ENCODE assay signal across 29 mouse cellular contexts in the genomic region with DNA sequence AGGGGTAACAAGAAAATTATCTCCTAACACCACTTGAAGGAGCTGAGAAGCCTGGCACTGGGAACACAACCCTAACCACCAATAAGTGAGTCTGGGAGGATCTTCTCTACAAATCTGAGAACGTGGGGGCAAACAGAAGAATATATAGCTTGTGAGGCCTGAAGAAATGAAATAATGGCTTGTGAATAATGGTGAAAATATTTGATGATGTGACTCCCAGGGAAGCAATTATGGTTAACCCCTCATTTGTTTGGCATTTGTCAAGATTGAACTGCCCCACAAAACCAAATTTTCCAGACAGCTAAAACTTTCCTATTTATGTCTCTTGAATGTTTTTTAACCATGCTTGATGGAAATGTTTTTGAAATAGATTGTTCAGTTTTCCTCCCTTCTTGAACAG.
A peak's percentile ranks its signal among the peaks of the same experiment; 100 is the strongest.
DNase-seq lines count a peak whose midpoint lies in the region; ATAC-seq and TF ChIP-seq lines count a peak whose summit lies in the region.
"Had no signal": no experiment of that assay in that cellular context is flagged by ENCODE, and none has a peak within 500 bp of the region (broad histone marks: within the 10 kb centered on the region; RNA-seq: fewer than 3 reads in every experiment).

No protein-coding gene starts in this region.

- CTCF ChIA-PET in Patski (lab: Charles Lee): interaction anchor here (0.8 to 1.3 kb wide), 2 partner anchors 12 to 24 kb away, joined by 3 read pairs; no protein-coding TSS in a partner anchor

- no peaks in the 10 kb centered on the region for H3K36me3 ChIP-seq in C2C12 (ENCODE audit: control insufficient read depth, insufficient read depth)
- no peaks in the 10 kb centered on the region for H3K36me3 ChIP-seq in hindbrain, embryonic 12.5 days
- no peaks in the 10 kb centered on the region for H3K36me3 ChIP-seq in intestine, embryonic 16.5 days (ENCODE audit: control insufficient read depth, insufficient read depth, low read length)
- H3K36me3 ChIP-seq: embryonic facial prominence, embryonic 12.5 days; forebrain, embryonic 10.5 days; heart, embryonic 12.5 days; heart, embryonic 15.5 days; hindbrain, embryonic 10.5 days had no signal

- H3K27me3 ChIP-seq in C2C12 (ENCODE audit: control insufficient read depth, insufficient read depth, insufficient read length): no peaks in the 10 kb centered on the region
- H3K27me3 ChIP-seq in Patski: no peaks in the 10 kb centered on the region
- no peaks in the 10 kb centered on the region for H3K27me3 ChIP-seq in hindbrain, embryonic 12.5 days
- H3K27me3 ChIP-seq in intestine, embryonic 16.5 days (replicated peaks; ENCODE audit: control insufficient read depth, insufficient read depth, low read length): no peaks in the 10 kb centered on the region
- H3K27me3 ChIP-seq: CH12.LX; embryonic facial prominence, embryonic 12.5 days; forebrain, embryonic 13.5 days; heart, embryonic 12.5 days; heart, embryonic 15.5 days had no signal

- POLR2A ChIA-PET in Patski (lab: Charles Lee): interaction anchor here (1.0 kb wide), 1 partner anchor 35 kb away, joined by 3 read pairs; no protein-coding TSS in a partner anchor

- H3K9ac ChIP-seq in hindbrain, embryonic 12.5 days: no peak overlapping the region
- H3K9ac ChIP-seq in intestine, embryonic 16.5 days (ENCODE audit: low read depth, low read length): no peak overlapping the region
- H3K9ac ChIP-seq: embryonic facial prominence, embryonic 12.5 days; forebrain, embryonic 13.5 days; heart, embryonic 12.5 days; heart, embryonic 15.5 days; hindbrain, embryonic 14.5 days had no signal

- H3K4me3 ChIP-seq in C2C12 (ENCODE audit: insufficient read depth, poor library complexity, severe bottlenecking): no peak overlapping the region
- no peak overlapping the region for H3K4me3 ChIP-seq in hindbrain, embryonic 12.5 days
- no peak overlapping the region for H3K4me3 ChIP-seq in intestine, embryonic 16.5 days (ENCODE audit: low read length)
- H3K4me3 ChIP-seq: embryonic facial prominence, embryonic 12.5 days; forebrain, embryonic 10.5 days; forebrain, embryonic 13.5 days; heart, embryonic 12.5 days; heart, embryonic 15.5 days; hindbrain, embryonic 10.5 days had no signal

- no peaks in the 10 kb centered on the region for H3K9me3 ChIP-seq in hindbrain, embryonic 12.5 days (replicated peaks)
- no peaks in the 10 kb centered on the region for H3K9me3 ChIP-seq in intestine, embryonic 16.5 days (ENCODE audit: control insufficient read depth, low read length)
- H3K9me3 ChIP-seq: embryonic facial prominence, embryonic 12.5 days; forebrain, embryonic 10.5 days; forebrain, embryonic 13.5 days; G1E; heart, embryonic 12.5 days; heart, embryonic 15.5 days; hindbrain, embryonic 10.5 days had no signal

- 82% methylated on average over 1 of the region's 1 CpGs for WGBS in hindbrain, embryonic 12.5 days
- 65% methylated on average over 1 of the region's 1 CpGs for WGBS in intestine, embryonic 16.5 days

- no peak overlapping the region for H3ac ChIP-seq in C2C12 (ENCODE audit: control insufficient read depth, insufficient read length, low read depth)

- TF ChIP-seq CTCF in C2C12 (IDR thresholded peaks at IDR 0.05; ENCODE audit: control insufficient read depth, insufficient read depth, insufficient read length): no peak
- TF ChIP-seq CTCF in Patski (IDR thresholded peaks at IDR 0.05): no peak

- ATAC-seq in Patski: no peak
- no peak for ATAC-seq in hindbrain, embryonic 12.5 days (ENCODE audit: low FRiP score)
- ATAC-seq in intestine, embryonic 16.5 days: no peak
- ATAC-seq: forebrain, embryonic 13.5 days; forebrain, embryonic 16.5 days; hindbrain, postnatal 0 days; inflammation-experienced regulatory T-cells, adult 6 months had no signal

- DNase-seq in 3134 (ENCODE audit: extremely low read depth, insufficient read length, low spot score) (peak; percentile 20), Patski (ENCODE audit: low read depth, low spot score) (peak; percentile 44)
- DNase-seq in gastrocnemius, postnatal 10 days: no peak
- DNase-seq: adrenal gland, postnatal 10 days; adrenal gland, postnatal 36 days; cerebellum, adult 18-20 months; cerebellum, adult 9-10 months; cerebellum, postnatal 14 days; gastrocnemius, postnatal 25 days; heart, adult 18-20 months; heart, postnatal 10 days; heart, postnatal 36 days; kidney, adult 11 months; kidney, adult 8-10 months had no signal

- H3K79me3 ChIP-seq in C2C12 (ENCODE audit: low read depth): no peaks in the 10 kb centered on the region

- in situ Hi-C loops in Patski (cut with MboI; ENCODE audit: low pct_unique_long_range_greater_than_20kb): no loop called here

- H3K4me2 ChIP-seq in hindbrain, embryonic 12.5 days (replicated peaks): no peak overlapping the region
- H3K4me2 ChIP-seq in intestine, embryonic 16.5 days (ENCODE audit: low read depth, low read length): no peak overlapping the region
- H3K4me2 ChIP-seq: embryonic facial prominence, embryonic 12.5 days; forebrain, embryonic 13.5 days; heart, embryonic 12.5 days; heart, embryonic 15.5 days; hindbrain, embryonic 14.5 days had no signal

- H3K27ac ChIP-seq in hindbrain, embryonic 12.5 days: no peak overlapping the region
- no peak overlapping the region for H3K27ac ChIP-seq in intestine, embryonic 16.5 days (ENCODE audit: low read length)
- H3K27ac ChIP-seq: embryonic facial prominence, embryonic 12.5 days; forebrain, embryonic 10.5 days; forebrain, embryonic 13.5 days; heart, embryonic 15.5 days; hindbrain, embryonic 10.5 days; hindbrain, embryonic 14.5 days; hindbrain, postnatal 0 days had no signal

- no peaks in the 10 kb centered on the region for H3K79me2 ChIP-seq in C2C12 (ENCODE audit: control insufficient read depth, insufficient read depth)

- no peaks in the 10 kb centered on the region for H3K4me1 ChIP-seq in hindbrain, embryonic 12.5 days
- H3K4me1 ChIP-seq in intestine, embryonic 16.5 days (ENCODE audit: control insufficient read depth, insufficient read depth, low read length): 0 out of 2 replicates have a peak, but pooled peaks cover 4% of the 10 kb centered on the region
- H3K4me1 ChIP-seq: forebrain, embryonic 10.5 days; forebrain, embryonic 13.5 days; hindbrain, embryonic 10.5 days had no signal

TF ChIP-seq in C2C12, 6 proteins besides CTCF, POLR2A, EP300 and RAD21:
- no peak for TF ChIP-seq MYOG (IDR thresholded peaks at IDR 0.05; ENCODE audit: control insufficient read depth, extremely low read depth, insufficient read length)
- no peak for TF ChIP-seq MYOD1 (IDR thresholded peaks at IDR 0.05; ENCODE audit: control insufficient read depth, insufficient read length, low read depth)
- peak; percentile 43 for TF ChIP-seq MAX (IDR thresholded peaks at IDR 0.05)
- TF ChIP-seq USF1 (IDR thresholded peaks at IDR 0.05; ENCODE audit: low read depth): no peak
- TF ChIP-seq FOSL1 (IDR thresholded peaks at IDR 0.05; ENCODE audit: insufficient read depth, low read length, poor library complexity, severe bottlenecking): peak; percentile 81
TF ChIP-seq in C2C12: peak in this region for 2.
